Mouse (Mus musculus): ENCODE measurements around the gene Ccdc84.
"Not testable (repeated sequence)": the region's sequence is repeated elsewhere in the genome, so short reads cannot be mapped to it uniquely, and the experiment has no call there.

DNA sequence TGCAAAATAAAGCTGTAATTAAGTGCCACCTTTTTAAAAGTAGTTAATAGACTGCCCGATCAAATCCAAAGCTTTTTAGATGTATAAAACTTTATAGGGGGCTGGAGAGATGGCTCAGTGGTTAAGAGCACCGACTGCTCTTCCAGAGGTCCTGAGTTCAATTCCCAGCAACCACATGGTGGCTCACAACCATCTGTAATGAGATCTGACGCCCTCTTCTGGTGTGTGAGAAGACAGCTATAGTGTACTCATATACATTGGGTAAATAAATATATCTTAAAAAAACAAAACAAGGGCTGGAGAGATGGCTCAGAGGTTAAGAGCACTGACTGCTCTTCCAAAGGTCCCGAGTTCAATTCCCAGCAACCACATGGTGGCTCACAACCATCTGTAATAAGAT is 56.4 kb downstream of the Ccdc84 start:
- TF ChIP-seq CTCF, EP300 (IDR thresholded peaks at IDR 0.05): not testable (repeated sequence)

Data from lung, postnatal 0 days (tissue).